Mouse (Mus musculus) 3134 (cell line): ENCODE results near the gene Myo3b.

Source experiments
- DNase-seq: peaks from one replicate; pipeline ENCODE4 v3.0.0-alpha.2; 2011; ENCODE audit warnings: low spot score; ENCODE audit not compliant: insufficient read length; ENCODE audit errors: extremely low read depth

The Myo3b gene

DNA sequence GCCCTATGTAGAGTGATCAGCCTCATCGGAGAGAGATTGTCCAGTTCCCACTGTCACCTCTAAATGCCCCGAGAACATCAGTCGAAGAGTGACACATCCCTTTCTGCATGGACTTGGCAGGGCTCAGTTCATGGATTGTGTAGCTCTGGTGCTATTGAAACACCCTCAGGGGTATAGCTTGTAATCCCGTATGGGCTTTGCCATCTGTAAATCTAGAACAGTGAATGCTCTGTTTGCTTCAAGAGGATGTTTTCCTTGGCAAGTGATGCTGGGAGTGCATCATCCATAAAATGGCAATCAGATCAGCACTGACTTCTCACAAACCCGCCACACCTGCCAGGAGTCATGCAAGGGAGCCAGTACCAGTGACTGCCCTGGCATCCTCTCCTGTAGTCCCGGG is 380.4 kb downstream of the Myo3b start:
- DNase-seq: no peak

DNA sequence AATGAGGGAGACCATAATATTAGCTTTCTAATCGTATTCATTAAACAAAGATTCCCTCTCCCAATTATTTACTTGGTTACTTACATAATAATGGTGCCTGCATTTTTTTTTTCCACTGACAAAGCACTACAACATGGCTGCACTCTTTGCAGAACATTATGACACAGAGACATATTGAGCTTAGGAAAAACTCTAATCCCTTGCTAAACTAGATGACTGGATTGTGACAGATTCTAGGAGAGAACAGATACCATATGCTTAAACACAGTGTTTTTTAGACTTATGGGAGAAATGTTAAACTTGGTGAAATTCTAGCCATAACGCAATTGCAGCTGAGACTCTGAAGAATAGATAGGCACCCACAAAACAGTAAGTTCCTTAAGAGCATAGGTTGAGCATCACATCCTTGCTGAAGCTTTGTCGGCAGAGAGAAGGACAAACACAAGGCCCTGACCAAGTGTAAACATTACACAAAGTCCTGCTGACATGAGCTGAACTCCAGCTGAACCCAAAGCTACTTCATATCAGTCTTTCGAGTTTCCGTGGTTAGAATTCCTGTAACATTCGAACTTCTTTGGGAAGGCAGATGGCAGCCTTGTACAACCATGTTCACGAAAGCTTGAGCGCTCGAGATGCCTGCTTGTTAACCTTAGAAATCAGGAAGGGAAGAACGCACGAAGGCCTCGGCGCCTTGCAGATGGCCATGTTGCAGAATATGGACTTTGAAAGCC is 382.4 kb downstream of the Myo3b start:
- DNase-seq: no peak

DNA sequence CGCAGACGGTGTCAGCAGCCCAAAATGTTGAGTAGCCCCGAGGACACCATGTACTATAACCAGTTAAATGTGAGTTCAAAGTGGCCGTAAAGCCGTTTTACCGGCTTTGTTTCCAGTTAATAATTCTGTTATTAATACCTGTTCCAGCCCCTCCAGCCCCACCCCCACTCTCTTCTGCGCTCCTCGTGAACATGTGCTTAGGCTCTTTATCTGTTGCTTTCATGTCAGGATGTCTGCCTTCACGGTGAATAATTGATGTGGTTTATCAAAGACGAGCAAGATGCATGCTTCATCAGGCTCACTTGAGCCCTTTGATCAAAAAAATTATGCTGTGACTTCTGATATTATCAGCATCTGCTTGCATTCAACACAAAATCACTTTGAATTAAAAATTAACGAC is 386.7 kb downstream of the Myo3b start:
- no peak for DNase-seq

DNA sequence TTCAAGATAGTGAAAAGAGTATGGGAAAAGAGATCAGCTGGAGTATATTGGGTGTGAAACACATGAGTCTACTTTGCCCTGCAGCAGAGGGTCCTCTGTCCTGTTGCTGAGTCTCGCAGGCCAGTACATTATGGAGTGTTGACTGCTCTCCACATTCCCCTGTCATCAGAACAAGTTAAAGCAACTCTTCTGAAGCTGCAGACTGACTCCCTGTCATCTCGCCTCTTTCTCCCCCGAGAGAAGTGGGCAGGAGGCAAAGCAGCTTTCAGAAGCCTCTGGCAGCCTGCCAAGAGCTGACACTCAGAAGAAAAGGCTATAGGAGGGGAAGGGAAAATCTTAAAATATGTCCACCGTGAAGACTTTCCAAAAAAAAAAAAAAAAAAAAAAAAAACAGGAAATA is 404.1 kb downstream of the Myo3b start:
- DNase-seq: no peak

DNA sequence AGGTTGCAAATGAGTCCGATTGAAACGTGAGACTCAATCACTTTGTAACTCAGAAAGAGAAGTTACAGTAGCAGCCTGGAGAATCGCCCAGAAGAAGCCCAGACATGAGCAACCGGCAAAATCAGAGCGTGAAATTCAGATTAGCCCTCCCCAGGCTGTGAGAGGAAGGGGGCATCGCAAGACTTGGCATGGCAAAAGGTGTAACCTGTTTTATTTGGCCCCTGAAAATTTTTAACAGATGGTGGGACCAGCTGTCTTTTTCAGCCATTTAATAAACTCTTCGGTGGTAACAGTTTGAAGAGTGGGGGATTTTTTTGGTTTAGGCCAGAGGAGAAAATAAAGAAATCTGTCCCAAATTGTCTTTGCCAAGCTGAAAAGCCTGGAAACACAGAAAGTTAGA is 405.2 kb downstream of the Myo3b start:
- no peak for DNase-seq

DNA sequence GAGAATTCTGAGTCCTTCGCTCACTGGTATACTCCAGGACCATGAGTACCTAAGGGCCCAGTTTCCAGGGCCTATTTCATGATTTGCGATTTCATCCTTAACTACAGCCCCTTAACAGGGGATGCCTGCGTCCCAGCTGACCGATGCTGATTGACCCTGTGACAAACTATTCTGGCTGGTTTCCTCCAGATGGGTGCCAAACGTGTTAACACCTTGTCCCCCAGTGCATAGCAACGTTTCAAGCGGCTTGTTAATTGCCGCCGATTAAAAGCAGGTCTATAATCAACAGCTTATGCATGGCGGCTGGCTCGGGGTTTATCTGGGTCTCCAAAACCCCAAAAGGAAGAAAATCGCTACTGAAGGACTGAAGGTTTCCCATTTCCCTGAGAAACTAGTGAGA is 417.3 kb downstream of the Myo3b start:
- no peak for DNase-seq

DNA sequence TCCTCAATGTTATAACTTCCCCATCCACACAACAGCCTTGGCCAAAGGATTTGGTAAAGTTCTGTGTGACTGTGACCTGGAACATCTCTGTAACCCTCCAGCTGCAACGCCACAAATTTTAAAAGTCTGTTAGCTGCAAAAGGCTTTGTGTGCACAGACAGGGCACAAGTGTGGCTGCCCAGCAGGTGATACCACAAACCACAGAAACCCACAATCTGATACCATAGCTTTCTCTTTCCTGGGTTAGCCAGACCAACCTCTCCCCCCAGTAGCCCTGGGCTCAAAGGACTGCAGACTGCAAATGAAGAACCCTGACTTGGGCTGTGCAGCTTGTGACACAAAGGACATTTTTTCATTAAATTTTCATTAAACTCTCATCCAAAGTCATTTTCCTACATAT is 424.7 kb downstream of the Myo3b start:
- DNase-seq: no peak

DNA sequence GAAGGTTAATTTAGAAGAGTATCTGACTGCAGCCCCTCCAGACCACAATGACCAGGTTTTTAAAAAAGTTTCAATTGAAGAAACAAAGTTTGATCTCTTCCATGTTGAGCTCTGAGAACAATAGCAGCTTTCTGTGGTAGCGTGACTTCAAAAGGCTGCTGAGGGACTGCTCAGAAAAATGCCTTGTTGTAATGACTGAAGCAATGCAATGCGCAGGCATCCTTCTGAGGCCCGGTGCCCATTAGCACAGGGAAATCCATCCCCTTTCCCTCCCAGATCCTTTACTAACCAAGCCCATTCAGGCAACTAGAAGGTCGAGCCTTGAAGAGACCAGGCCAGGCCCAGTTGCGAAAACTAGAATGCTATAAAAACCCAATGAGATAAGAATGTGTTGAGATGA is 432.2 kb downstream of the Myo3b start:
- no peak for DNase-seq

DNA sequence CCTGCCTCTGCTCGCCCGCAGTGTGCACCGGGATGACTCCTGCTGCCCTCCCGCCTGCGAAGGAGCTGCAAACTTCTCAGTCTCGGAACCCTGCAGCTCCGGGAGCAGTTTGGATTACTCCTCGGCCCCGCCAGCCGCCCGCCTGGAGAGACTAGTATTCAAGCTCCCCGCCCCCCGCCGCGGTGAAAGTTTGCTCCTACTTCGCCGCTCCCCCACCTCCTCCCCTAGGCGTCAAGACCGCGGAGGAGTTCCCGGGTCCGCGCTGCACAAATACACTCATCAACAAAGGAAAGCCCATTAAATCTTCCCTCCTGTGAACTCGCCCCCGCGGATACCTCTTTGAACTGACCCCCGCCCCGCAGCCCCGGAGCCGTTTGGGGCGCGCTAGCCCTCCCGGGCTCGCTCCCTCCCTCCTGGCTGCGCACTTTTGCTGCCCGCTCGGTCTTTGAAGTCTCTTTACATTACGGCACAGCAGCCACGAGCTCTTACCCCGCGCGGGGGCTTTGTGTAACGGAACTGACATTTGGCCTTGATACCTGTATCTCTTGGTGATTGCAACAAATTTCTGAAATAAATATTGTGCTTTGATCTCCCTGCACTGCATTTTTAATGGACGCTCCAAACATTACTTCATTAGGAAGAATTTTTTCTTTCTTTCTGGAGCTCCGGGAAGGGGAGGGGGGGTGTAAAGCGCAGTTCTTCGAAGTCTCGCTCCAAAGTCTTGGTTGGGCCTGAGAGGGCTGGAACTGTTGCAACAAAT is 433.1 kb downstream of the Myo3b start:
- no peak for DNase-seq
